Mouse (Mus musculus) lung, embryonic 14.5 days (tissue): ENCODE results near the gene Rhobtb1. TPM values are rescaled to one million over a fixed set of nuclear protein-coding genes. Genes with fewer than 3 reads are reported as not detected.

ENCODE experiments used
- ATAC-seq: fragments of 200-750 bp; cut with Nextera tagmentation; 2 replicates; pipeline ENCODE4 v1.8.0; 2017; ENCODE audit warnings: mild to moderate bottlenecking, moderate TSS enrichment, moderate library complexity; ENCODE audit not compliant: insufficient read depth
- DNase-seq: peaks from one replicate; pipeline ENCODE4 v3.0.0-alpha.2; 2015
- H3K27ac ChIP-seq: fragments of 300-500 bp; sonication (generic); 2 replicates; pipeline ENCODE4 v1.5.1; 2014; ENCODE audit warnings: low read depth, mild to moderate bottlenecking, moderate library complexity
- H3K27me3 ChIP-seq: fragments of 300-500 bp; sonication (generic); 2 replicates; pipeline ENCODE4 v1.6.1; 2014; ENCODE audit warnings: low read length, control low read depth; ENCODE audit not compliant: insufficient read depth
- H3K36me3 ChIP-seq: fragments of 300-500 bp; sonication (generic); 2 replicates; pipeline ENCODE4 v1.6.1; 2014; ENCODE audit warnings: control low read depth; ENCODE audit not compliant: insufficient read depth
- H3K4me1 ChIP-seq: fragments of 300-500 bp; sonication (generic); 2 replicates; pipeline ENCODE4 v1.6.1; 2014; ENCODE audit warnings: antibody characterized with exemption, control low read depth; ENCODE audit not compliant: insufficient read depth
- H3K4me2 ChIP-seq: fragments of 300-500 bp; sonication (generic); 2 replicates; pipeline ENCODE4 v1.6.1; 2014; ENCODE audit warnings: mild to moderate bottlenecking
- H3K4me3 ChIP-seq: fragments of 300-500 bp; sonication (generic); 2 replicates; pipeline ENCODE4 v1.5.1; 2014; ENCODE audit warnings: low read depth, low read length
- H3K9ac ChIP-seq: fragments of 300-500 bp; sonication (generic); 2 replicates; pipeline ENCODE4 v1.6.1; 2014
- H3K9me3 ChIP-seq: fragments of 300-500 bp; sonication (generic); 2 replicates; pipeline ENCODE4 v1.6.1; 2016; ENCODE audit warnings: low read depth, low read length, control low read depth
- CTCF ChIP-seq: IDR thresholded peaks from 2 replicates; pipeline ENCODE4 v1.5.1; 2016; ENCODE audit warnings: antibody characterized with exemption, low read depth
- WGBS: fragments of 180-500 bp; shearing (Covaris S2); extraction: QIAGEN DNeasy Blood & Tissue Kit; methylation state at CpG from one replicate; pipeline ENCODE4 v1.1.7; 2014; 5-methylcytosine and 5-hydroxymethylcytosine counted together
- polyA plus RNA-seq: library from polyadenylated mRNA; unstranded; fragments of >200 nt; fragmentation: Nextera tagmentation; extraction: Ambion mirVana; gene quantifications from 2 replicates; pipeline ENCODE4 v1.2.1, GENCODE M21; 2014

The Rhobtb1 gene
- polyA plus RNA-seq, 1 experiment from 2014 or later = 19.4 TPM

DNA sequence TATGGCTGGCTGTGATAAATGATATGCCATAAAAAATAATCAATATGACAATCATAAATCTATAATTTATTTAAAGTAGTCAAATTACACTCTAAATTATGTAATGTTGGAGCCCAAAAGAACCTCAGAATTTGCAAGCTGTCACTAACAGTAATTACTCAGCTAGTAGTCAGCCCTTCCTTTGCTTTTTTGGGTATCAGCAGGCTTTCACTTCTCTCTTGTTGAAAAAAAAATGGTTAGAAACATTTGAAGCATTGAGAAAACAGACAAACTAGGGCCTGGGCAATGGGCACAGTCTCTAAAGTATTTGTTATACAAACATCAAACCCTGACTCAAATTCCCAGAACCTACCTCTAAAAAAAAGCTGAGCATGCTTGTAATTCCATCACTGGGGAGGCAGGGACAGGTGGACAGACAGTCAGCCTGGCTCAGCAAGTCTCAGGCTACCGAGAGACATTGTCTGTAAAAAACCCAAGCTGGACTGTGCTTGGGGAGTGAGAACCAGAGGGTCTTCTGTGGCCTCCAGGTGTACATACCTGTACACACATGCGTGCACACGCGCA is 66.0 kb downstream of the Rhobtb1 start:
- no peak for DNase-seq
- Histone ChIP-seq H3K4me3 (no peak overlapping the region), H3K27me3 (no peaks in the 10 kb centered on the region), H3K27ac (no peak overlapping the region), H3K9me3 (no peaks in the 10 kb centered on the region), H3K9ac (no peak overlapping the region), H3K36me3 (peaks cover 27% of the 10 kb centered on the region), H3K4me2 (no peak overlapping the region), H3K4me1 (no peaks in the 10 kb centered on the region; the same call in 1 of the 2 replicates)
- WGBS = 90% methylated on average over 4 of the region's 4 CpGs
- ATAC-seq = no peak
- TF ChIP-seq CTCF = no peak

DNA sequence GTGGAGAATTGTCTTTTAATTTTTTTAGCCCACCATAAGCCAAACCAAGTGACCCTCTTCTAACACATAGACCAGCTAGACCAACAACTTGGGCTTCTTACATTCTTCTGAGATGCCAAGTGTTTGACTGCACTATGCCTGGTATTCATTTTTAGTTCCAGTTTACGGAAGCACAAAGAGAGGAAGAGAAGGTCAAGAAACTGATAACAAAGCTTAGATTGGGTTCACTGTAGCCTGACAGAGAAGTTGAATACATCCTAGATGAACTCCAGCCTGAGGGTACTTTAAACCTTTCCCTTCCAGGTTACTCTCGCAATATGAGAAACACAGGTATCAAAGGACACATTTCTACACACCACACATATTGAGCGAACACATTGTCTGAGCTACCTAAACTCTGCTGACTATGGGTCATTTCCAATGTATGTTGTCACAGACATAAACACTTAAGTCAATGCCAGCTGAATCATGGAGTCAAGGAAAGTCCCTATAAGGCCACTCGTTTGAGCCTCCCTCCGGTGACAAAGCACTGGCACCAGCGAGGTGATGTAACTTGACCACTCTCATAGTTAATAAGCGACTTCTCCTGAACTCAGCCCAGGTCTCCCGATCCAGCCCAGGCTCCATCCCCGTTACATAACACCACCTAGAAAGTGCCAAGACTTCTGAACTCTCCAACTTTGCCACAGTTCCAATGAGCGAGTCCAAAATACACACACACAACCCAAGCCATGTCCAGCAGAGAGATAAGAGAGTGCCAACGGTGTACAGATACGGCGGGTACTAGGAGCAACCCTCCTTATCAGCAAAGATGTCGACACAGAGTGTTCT is 67.4 kb downstream of the Rhobtb1 start:
- H3K36me3 ChIP-seq = peaks cover 27% of the 10 kb centered on the region
- no peak overlapping the region for H3K4me2 ChIP-seq
- ATAC-seq (no peak), DNase-seq (no peak)
- 68% methylated on average over 14 of the region's 14 CpGs for WGBS
- no peak overlapping the region for H3K9ac ChIP-seq
- H3K4me3 ChIP-seq = no peak overlapping the region
- no peaks in the 10 kb centered on the region; the same call in 1 of the 2 replicates for H3K4me1 ChIP-seq
- no peak for TF ChIP-seq CTCF
- H3K27me3 ChIP-seq = no peaks in the 10 kb centered on the region
- no peak overlapping the region for H3K27ac ChIP-seq
- H3K9me3 ChIP-seq = no peaks in the 10 kb centered on the region

DNA sequence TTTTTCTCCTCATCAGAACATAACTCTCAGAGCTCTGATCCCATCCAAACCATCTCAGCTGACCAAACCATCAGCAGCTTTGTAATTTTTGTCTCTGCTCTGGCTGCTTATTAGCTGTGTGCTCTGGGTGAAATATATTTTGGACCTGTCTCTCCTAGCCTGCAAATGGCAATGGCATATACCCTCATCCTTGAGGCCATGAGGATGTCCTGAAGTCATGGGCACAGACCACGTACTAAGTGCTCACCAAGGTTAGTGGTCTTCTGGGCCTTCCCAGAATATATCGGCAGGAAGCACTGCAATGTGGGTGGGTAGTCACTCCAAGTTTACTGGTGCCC is 68.0 kb downstream of the Rhobtb1 start:
- no peak overlapping the region for H3K27ac ChIP-seq
- H3K4me2 ChIP-seq = no peak overlapping the region
- ATAC-seq (no peak), DNase-seq (no peak)
- TF ChIP-seq CTCF = no peak
- H3K36me3 ChIP-seq = peaks cover 27% of the 10 kb centered on the region
- H3K27me3 ChIP-seq = no peaks in the 10 kb centered on the region
- H3K9ac ChIP-seq = no peak overlapping the region
- WGBS = 92% methylated on average over 2 of the region's 2 CpGs
- H3K9me3 ChIP-seq = no peaks in the 10 kb centered on the region
- no peak overlapping the region for H3K4me3 ChIP-seq
- no peaks in the 10 kb centered on the region for H3K4me1 ChIP-seq

DNA sequence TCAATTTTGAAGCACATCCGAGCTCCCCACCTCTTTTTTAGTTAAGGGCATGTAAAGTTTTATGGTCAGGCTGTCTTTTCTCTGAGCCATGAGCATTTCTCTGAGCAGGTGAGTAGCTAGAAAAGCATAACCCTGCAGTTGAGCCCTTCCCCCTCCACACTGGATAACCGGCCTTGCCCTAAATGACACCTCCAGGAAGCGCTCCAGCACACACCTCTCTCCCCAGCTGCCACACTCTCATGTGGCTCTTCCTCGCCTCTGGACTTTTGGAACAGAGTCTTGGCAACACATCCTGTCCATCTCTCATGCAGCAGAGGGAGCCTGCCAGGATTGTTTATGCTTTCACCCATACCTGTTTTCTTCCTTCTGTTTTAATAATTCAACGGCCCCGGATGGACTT is 69.1 kb downstream of the Rhobtb1 start:
- no peak for TF ChIP-seq CTCF
- Histone ChIP-seq H3K9me3 (no peaks in the 10 kb centered on the region), H3K4me3 (no peak overlapping the region), H3K9ac (no peak overlapping the region), H3K27me3 (no peaks in the 10 kb centered on the region), H3K36me3 (peaks cover 27% of the 10 kb centered on the region), H3K4me2 (no peak overlapping the region), H3K4me1 (no peaks in the 10 kb centered on the region), H3K27ac (no peak overlapping the region)
- WGBS = 81% methylated on average over 6 of the region's 6 CpGs
- ATAC-seq (no peak), DNase-seq (no peak)

DNA sequence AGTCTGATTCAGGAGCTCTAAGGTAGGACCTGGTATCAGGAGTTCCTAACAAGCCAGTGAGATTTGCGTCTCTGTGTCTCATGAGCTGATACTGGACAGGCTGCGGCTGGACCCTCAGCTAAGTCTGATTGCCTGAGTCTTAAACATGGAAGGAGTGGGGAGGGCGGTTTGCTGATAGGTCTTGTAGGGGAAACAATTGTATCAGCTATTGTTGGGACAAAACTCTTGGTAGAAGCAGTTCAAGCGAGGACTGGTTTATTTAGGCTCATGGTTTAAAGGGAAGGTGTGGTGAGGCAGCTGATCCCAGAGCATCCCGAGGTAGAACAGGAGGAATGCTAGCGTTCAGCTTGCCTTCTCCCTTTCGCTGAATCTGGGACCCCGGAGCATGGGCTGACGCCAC is 69.9 kb downstream of the Rhobtb1 start:
- 94% methylated on average over 9 of the region's 9 CpGs for WGBS
- no peaks in the 10 kb centered on the region for H3K9me3 ChIP-seq
- DNase-seq (no peak), ATAC-seq (no peak)
- H3K36me3 ChIP-seq = peaks cover 25% of the 10 kb centered on the region
- no peak overlapping the region for H3K27ac ChIP-seq
- H3K9ac ChIP-seq = no peak overlapping the region
- no peak overlapping the region for H3K4me3 ChIP-seq
- no peaks in the 10 kb centered on the region for H3K4me1 ChIP-seq
- no peak overlapping the region for H3K4me2 ChIP-seq
- TF ChIP-seq CTCF = no peak
- no peaks in the 10 kb centered on the region for H3K27me3 ChIP-seq

DNA sequence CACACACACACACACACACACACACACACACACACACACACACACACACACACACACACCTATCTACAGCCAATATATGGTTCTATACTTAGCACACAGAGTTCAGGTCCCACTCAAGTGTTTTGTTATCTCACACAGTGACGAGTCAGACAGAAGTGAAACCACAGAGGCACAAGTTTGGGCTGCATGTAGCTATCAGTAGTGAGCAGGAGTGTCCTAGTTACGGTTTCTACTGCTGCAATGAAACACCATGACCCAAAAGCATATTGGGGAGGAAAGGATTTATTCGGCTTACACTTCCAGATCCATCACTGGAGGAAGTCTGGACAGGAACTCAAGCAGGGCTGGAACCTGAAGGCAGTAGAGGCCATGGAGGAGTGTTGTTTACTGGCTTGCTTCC is 70.7 kb downstream of the Rhobtb1 start:
- Histone ChIP-seq H3K27ac (no peak overlapping the region), H3K4me3 (no peak overlapping the region), H3K9ac (no peak overlapping the region), H3K27me3 (no peaks in the 10 kb centered on the region), H3K4me1 (no peaks in the 10 kb centered on the region), H3K36me3 (peaks cover 17% of the 10 kb centered on the region), H3K9me3 (no peaks in the 10 kb centered on the region), H3K4me2 (no peak overlapping the region)
- DNase-seq (no peak), ATAC-seq (no peak)
- 72% methylated on average over 3 of the region's 3 CpGs for WGBS
- TF ChIP-seq CTCF = no peak

DNA sequence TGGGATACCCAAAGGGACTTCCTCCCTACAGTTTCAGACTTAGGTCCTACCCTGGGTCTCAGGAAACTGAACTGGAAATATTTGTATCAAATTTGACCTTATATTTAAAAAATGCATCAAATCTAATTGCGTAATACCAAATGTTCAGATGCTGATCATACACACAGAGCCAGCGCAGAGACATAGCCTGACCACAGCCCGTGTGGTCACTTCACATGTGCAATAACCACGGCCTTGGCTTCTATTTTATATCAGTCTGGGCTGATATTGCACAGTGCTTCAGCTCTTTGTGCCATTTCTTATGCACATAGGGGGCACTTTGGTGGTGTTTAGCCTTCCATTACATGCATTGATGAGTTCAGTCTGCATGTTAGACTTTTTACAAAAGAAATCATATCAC is 72.0 kb downstream of the Rhobtb1 start:
- H3K4me1 ChIP-seq = no peaks in the 10 kb centered on the region

More for the DNA sequence above, 72.0 kb downstream of the Rhobtb1 start:
- no peak overlapping the region for H3K9ac ChIP-seq
- H3K9me3 ChIP-seq = no peaks in the 10 kb centered on the region
- no peaks in the 10 kb centered on the region for H3K27me3 ChIP-seq
- DNase-seq = no peak
- peaks cover 8% of the 10 kb centered on the region for H3K36me3 ChIP-seq
- H3K4me2 ChIP-seq = no peak overlapping the region
- ATAC-seq = no peak
- no peak overlapping the region for H3K27ac ChIP-seq
- WGBS = 93% methylated on average over 4 of the region's 4 CpGs
- no peak overlapping the region for H3K4me3 ChIP-seq
- TF ChIP-seq CTCF = no peak
